ENCODE assay signal across 7 mouse cellular contexts in the genomic region with DNA sequence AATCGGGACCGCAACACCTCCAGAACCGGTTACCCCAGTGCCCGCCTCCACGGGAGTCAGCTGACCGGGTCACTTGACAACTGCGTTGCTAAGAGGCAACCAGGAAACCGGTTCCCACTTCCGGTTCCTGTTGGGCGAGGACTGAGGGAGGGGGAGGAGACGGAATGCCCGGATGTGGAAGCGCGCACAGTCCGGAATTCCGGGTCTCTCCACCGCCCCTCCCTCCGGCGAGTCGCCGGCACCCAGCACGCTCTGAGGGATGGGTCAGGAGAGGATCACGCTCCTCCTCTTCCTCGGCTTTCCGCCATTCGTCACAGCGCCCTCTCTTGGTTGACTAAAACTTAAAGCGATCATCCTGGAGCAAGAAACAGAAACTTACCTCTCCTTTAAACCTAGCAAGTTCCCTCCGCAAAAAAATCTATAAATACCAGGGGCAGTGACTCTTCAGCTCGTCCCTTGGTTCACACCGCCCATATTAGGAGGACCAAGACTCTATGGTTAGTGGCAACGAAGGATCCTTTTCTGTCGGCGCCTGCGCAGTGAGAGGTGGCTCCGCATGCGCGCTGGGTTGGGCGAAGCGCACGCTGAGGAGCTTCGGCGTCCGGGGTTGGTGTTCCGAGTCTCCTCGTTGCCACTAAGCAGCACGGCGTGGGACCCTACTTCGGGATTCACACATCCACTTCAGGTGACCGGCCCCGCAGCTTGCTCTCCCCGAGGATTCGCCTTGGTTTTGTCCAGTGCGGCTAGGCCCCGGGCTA. TPM values are rescaled to one million over a fixed set of nuclear protein-coding genes. Genes with fewer than 3 reads are reported as not detected.
DNase-seq lines count a peak whose midpoint lies in the region; ATAC-seq lines count a peak whose summit lies in the region.

A gene (minus strand): TSS at position 143 of the 758 bp plus-strand sequence.
A gene (plus strand): TSS at position 324 of the 758 bp plus-strand sequence.

- H3K36me3 ChIP-seq in embryonic facial prominence, embryonic 12.5 days, result peaks cover 4% of the 10 kb centered on the region; the same call in 1 of the 2 replicates
- H3K36me3 ChIP-seq in limb, embryonic 11.5 days (ENCODE audit: control insufficient read depth, insufficient read depth, low read length), result no peaks in the 10 kb centered on the region
- 0 out of 2 replicates have a peak, but pooled peaks cover under 1% of the 10 kb centered on the region for H3K36me3 ChIP-seq in midbrain, embryonic 14.5 days (ENCODE audit: control insufficient read depth, insufficient read depth, low read length)

- peak within 1 kb of the TSS; percentile 91 for H3K27ac ChIP-seq in embryonic facial prominence, embryonic 12.5 days
- H3K27ac ChIP-seq in limb, embryonic 11.5 days (replicated peaks; ENCODE audit: low read depth, low read length), result peak within 1 kb of the TSS; percentile 73
- peak within 1 kb of the TSS; percentile 79 for H3K27ac ChIP-seq in midbrain, embryonic 14.5 days (replicated peaks; ENCODE audit: low read depth, low read length)

- peaks cover 18% of the 10 kb centered on the region for H3K4me1 ChIP-seq in embryonic facial prominence, embryonic 12.5 days
- 0 out of 2 replicates have a peak, but pooled peaks cover 6% of the 10 kb centered on the region for H3K4me1 ChIP-seq in limb, embryonic 11.5 days (ENCODE audit: control insufficient read depth, insufficient read depth, low read length)
- peaks cover 24% of the 10 kb centered on the region for H3K4me1 ChIP-seq in midbrain, embryonic 14.5 days (ENCODE audit: control insufficient read depth, insufficient read depth, low read length)

- H3K4me2 ChIP-seq in embryonic facial prominence, embryonic 12.5 days (replicated peaks), result peak within 1 kb of the TSS; percentile 88
- peak within 1 kb of the TSS; percentile 79 for H3K4me2 ChIP-seq in limb, embryonic 11.5 days (ENCODE audit: low read depth, severe bottlenecking)
- peak within 1 kb of the TSS; percentile 90 for H3K4me2 ChIP-seq in midbrain, embryonic 14.5 days (ENCODE audit: low read length)

- peak; percentile 100 for ATAC-seq in embryonic facial prominence, embryonic 12.5 days (ENCODE audit: insufficient number of reproducible peaks, insufficient read depth, low FRiP score, low TSS enrichment)
- ATAC-seq in limb, embryonic 11.5 days (ENCODE audit: insufficient number of reproducible peaks, low FRiP score, low TSS enrichment, low read depth), result peak; percentile 100
- peak; percentile 100 for ATAC-seq in midbrain, embryonic 14.5 days (ENCODE audit: low FRiP score, low TSS enrichment)

- no peaks in the 10 kb centered on the region for H3K27me3 ChIP-seq in embryonic facial prominence, embryonic 12.5 days
- H3K27me3 ChIP-seq in limb, embryonic 11.5 days (ENCODE audit: control insufficient read depth, insufficient read depth, low read length), result no peaks in the 10 kb centered on the region
- no peaks in the 10 kb centered on the region for H3K27me3 ChIP-seq in midbrain, embryonic 14.5 days (ENCODE audit: control insufficient read depth, insufficient read depth, low read length)

- WGBS in embryonic facial prominence, embryonic 12.5 days, result under 1% methylated on average over 55 of the region's 55 CpGs
- WGBS in limb, embryonic 11.5 days, result under 1% methylated on average over 53 of the region's 55 CpGs
- under 1% methylated on average over 54 of the region's 55 CpGs for WGBS in midbrain, embryonic 14.5 days

- peak; percentile 96 for DNase-seq in adrenal gland, postnatal 25 days
- peak; percentile 100 for DNase-seq in heart, adult 11 months
- peak; percentile 97 for DNase-seq in kidney, adult 18-20 months
- DNase-seq in limb, embryonic 11.5 days (ENCODE audit: low spot score), result peak; percentile 100
- DNase-seq in midbrain, embryonic 14.5 days, result peak; percentile 99
- DNase-seq in spleen, adult 18-20 months, result peak; percentile 91 to 98

- peak within 1 kb of the TSS; percentile 91 for H3K4me3 ChIP-seq in embryonic facial prominence, embryonic 12.5 days
- peak within 1 kb of the TSS; percentile 72 for H3K4me3 ChIP-seq in limb, embryonic 11.5 days (ENCODE audit: low read depth, low read length)
- H3K4me3 ChIP-seq in midbrain, embryonic 14.5 days (replicated peaks; ENCODE audit: low read depth, low read length), result peak within 1 kb of the TSS; percentile 88

- H3K9ac ChIP-seq in embryonic facial prominence, embryonic 12.5 days, result peak within 1 kb of the TSS; percentile 92
- peak within 1 kb of the TSS; percentile 85 for H3K9ac ChIP-seq in limb, embryonic 11.5 days (ENCODE audit: low read length)
- H3K9ac ChIP-seq in midbrain, embryonic 14.5 days (replicated peaks; ENCODE audit: low read length), result peak within 1 kb of the TSS; percentile 73

- H3K9me3 ChIP-seq in embryonic facial prominence, embryonic 12.5 days, result no peaks in the 10 kb centered on the region
- H3K9me3 ChIP-seq in limb, embryonic 11.5 days (ENCODE audit: control insufficient read depth, low read length), result no peaks in the 10 kb centered on the region
- H3K9me3 ChIP-seq in midbrain, embryonic 14.5 days (ENCODE audit: control insufficient read depth, low read length), result no peaks in the 10 kb centered on the region

RNA-seq across cellular contexts. Expression of the first gene that starts in this region (rescaled TPM):
- 71.8 and 76.4 TPM in 2 replicates for total RNA-seq in adrenal gland, postnatal 25 days (2021)
- polyA plus RNA-seq in embryonic facial prominence, embryonic 12.5 days (2016; fragmentation: Nextera tagmentation; extraction: Ambion mirVana), result 70.1 and 74.4 TPM in 2 replicates
- polyA plus RNA-seq in limb, embryonic 11.5 days (2014; fragmentation: Nextera tagmentation; extraction: Ambion mirVana), result 77.3 and 85.3 TPM in 2 replicates
- 141 and 165 TPM in 2 replicates for polyA plus RNA-seq in midbrain, embryonic 14.5 days (2014; fragmentation: Nextera tagmentation; extraction: Ambion mirVana)

RNA-seq across cellular contexts. Expression of the second gene that starts in this region (rescaled TPM):
- total RNA-seq in adrenal gland, postnatal 25 days (2021), result 88.3 and 95.0 TPM in 2 replicates
- 199 and 208 TPM in 2 replicates for polyA plus RNA-seq in embryonic facial prominence, embryonic 12.5 days (2016; fragmentation: Nextera tagmentation; extraction: Ambion mirVana)
- 265 and 281 TPM in 2 replicates for polyA plus RNA-seq in limb, embryonic 11.5 days (2014; fragmentation: Nextera tagmentation; extraction: Ambion mirVana)
- 132 and 143 TPM in 2 replicates for polyA plus RNA-seq in midbrain, embryonic 14.5 days (2014; fragmentation: Nextera tagmentation; extraction: Ambion mirVana)

Comparison
In these comparisons a context has a peak if more than half of its experiments do, and no peak if none do; other contexts are left out.
1. Peak in every context shown above with its lines: DNase-seq, ATAC-seq, H3K4me3 ChIP-seq and H3K27ac ChIP-seq.